Mouse (Mus musculus) G1E (cell line): ENCODE results near the gene Gm5148.

ENCODE experiments used
- CTCF ChIP-seq: IDR thresholded peaks from 2 replicates; pipeline ENCODE4 v1.5.1; 2012; ENCODE audit warnings: low read depth, low read length, inconsistent platforms, mixed read lengths
- GATA1 ChIP-seq: IDR thresholded peaks from 2 replicates; pipeline ENCODE4 v1.6.1; 2012; ENCODE audit warnings: borderline replicate concordance, low read length, inconsistent platforms, mixed read lengths
- TAL1 ChIP-seq: conservative IDR thresholded peaks from 2 replicates; pipeline ENCODE4 v1.6.1; 2012; ENCODE audit warnings: low read depth, low read length, inconsistent platforms, mixed read lengths

DNA sequence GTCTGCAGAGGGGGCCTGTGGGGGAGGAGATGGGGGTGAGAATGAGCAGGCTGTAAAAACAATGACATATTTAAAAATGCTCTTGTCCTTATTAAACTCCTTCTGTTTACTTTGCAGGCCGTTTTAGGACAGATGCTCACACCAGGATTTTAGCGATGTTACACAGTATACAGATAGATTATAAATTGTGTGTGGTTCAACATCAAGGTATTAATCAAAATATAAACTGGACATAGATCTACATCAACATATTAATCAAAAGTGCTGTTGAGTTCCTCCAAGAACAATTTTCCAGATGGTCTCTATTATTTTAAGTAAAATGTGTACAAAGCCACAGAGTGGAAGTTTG, 57.2 kb downstream of the Gm5148 start:
- TF ChIP-seq TAL1 (no peak), CTCF (no peak), GATA1 (no peak)
